Mouse (Mus musculus): Measurements from ENCODE around the gene Bahcc1.

DNA sequence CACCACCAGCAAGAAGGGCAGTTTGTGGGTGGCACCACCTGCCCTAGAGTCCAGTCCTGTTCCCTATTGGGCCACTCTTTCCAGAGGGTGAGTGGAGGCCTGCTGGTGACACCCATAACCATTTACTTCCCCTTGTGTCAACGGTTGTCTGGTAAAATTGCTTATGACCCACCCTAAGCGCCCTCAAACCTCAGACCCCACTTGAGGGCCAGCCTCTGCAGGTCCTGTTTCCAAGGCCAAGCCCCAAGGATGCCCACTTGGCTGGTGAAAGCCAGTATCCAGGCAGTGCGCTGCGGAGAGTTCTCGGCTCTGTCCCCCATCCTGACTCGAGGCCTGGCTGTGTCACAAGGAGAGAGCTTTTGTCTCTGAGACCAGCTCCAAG, 28.0 kb downstream of the Bahcc1 start:
- TF ChIP-seq MAFK (IDR thresholded peaks at IDR 0.05; ENCODE audit: insufficient read depth, low read depth, low read length) (no peak), ZC3H11A (IDR thresholded peaks at IDR 0.05; ENCODE audit: borderline replicate concordance, low read depth, low read length) (no peak), CHD2 (IDR thresholded peaks at IDR 0.05; ENCODE audit: low read depth, low read length) (no peak), HCFC1 (IDR thresholded peaks at IDR 0.05; ENCODE audit: borderline replicate concordance, insufficient read depth, low read length) (no peak)

Data from ES-E14 (cell line).